Mouse (Mus musculus): ENCODE data around the gene Ipmk. TPM values are rescaled to one million over a fixed set of nuclear protein-coding genes. Genes with fewer than 3 reads are reported as not detected.

The Ipmk gene
- polyA plus RNA-seq, 1 experiment: 17.5 TPM

DNA sequence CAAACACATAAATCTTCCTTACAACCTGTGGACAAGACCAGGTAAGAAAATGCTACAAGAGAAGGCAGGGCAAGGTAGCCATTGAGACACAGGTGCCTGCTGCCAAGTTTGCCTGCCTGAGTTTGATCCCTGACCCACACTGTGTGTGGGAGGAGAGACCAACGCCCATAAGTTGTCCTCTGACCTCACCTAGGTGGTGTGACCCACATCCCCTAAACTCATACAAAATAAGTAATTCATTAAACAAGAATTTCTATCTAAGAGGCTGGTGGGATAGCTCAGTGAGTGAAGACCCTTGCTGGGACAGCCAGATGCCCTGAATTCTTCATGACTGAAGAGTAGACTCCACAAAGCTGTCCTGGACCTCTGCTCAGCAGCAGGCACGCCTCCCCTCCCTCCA, 7.4 kb upstream of the Ipmk start:
- TF ChIP-seq POLR2A (IDR thresholded peaks at IDR 0.05; ENCODE audit: borderline replicate concordance, insufficient read depth, low read length) (no peak), CTCF (IDR thresholded peaks at IDR 0.05; ENCODE audit: borderline replicate concordance, insufficient read depth, low read depth, low read length) (no peak)
- WGBS: 60% methylated on average over 2 of the region's 2 CpGs
- H3K4me1 ChIP-seq (ENCODE audit: control insufficient read depth, insufficient read depth, low read length): peaks cover 12% of the 10 kb centered on the region
- no peaks in the 10 kb centered on the region for H3K27me3 ChIP-seq (ENCODE audit: control insufficient read depth, insufficient read depth, low read length)
- no peak overlapping the region for H3K4me3 ChIP-seq (replicated peaks; ENCODE audit: insufficient read depth, low read depth, low read length)
- no peak overlapping the region for H3K27ac ChIP-seq (ENCODE audit: insufficient read depth, low read length)
- no peak for DNase-seq

DNA sequence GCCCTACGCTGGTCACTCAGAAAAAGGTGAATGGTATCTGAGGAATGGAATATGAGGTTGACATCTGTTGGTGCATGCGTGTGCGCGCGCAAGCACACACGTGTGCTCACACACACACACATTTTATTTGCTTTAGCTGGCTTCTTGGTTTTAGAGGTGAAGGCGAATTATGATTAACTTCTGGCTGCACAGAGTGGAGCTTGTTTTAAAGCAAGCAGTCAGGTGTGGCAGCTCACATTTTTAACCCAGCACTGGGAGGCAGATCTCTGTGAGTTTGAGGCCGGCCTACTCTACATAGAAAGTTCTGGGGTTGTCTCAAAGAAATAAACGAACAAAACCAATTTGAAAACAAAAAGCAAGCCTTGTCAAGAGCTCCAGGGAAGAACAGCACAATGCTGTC, 6.3 kb upstream of the Ipmk start:
- Histone ChIP-seq H3K27me3 (ENCODE audit: control insufficient read depth, insufficient read depth, low read length) (no peaks in the 10 kb centered on the region), H3K27ac (ENCODE audit: insufficient read depth, low read length) (no peak overlapping the region), H3K4me3 (replicated peaks; ENCODE audit: insufficient read depth, low read depth, low read length) (no peak overlapping the region), H3K4me1 (ENCODE audit: control insufficient read depth, insufficient read depth, low read length) (peaks cover 12% of the 10 kb centered on the region)
- DNase-seq: no peak
- TF ChIP-seq POLR2A (IDR thresholded peaks at IDR 0.05; ENCODE audit: borderline replicate concordance, insufficient read depth, low read length): no peak
- TF ChIP-seq CTCF (IDR thresholded peaks at IDR 0.05; ENCODE audit: borderline replicate concordance, insufficient read depth, low read depth, low read length): no peak
- 91% methylated on average over 9 of the region's 9 CpGs for WGBS

DNA sequence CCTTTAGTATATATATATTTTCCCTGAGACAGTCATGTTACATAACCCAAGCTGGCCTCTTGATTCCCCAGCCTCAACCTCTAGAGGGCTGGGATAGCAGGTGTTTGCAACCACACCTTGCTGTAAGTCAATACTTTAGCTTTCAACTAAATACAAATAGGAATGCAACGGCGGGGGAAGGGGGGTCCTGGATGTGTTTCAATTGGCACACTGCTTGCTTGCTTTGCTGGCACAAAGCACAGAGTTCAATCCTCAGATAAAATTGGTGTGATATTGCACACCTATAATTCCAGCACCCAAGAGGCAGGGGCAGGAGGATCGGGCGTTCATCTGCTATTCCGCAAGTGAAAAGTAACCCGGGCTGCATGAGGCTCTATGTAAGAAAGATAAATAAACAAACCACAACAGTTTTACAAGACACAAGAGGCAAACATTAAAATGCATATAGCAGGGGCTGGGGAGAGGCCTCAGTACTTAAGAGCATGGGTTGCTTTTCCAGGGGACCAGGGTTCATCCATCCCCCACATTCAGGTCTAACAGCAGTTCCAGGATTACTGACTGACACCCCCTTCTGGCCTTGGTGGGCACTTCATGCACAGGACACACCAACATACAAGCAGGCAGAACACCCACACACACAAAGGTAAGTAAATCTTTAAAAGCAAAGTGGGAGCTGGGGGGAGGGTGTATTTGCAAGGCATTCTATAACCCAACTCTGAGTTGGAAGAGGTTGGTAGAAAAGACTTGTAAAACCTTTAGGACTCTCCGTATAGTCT, 5.3 kb upstream of the Ipmk start:
- Histone ChIP-seq H3K27me3 (ENCODE audit: control insufficient read depth, insufficient read depth, low read length) (no peaks in the 10 kb centered on the region), H3K4me1 (ENCODE audit: control insufficient read depth, insufficient read depth, low read length) (peaks cover 12% of the 10 kb centered on the region), H3K4me3 (replicated peaks; ENCODE audit: insufficient read depth, low read depth, low read length) (no peak overlapping the region), H3K27ac (ENCODE audit: insufficient read depth, low read length) (no peak overlapping the region)
- no peak for DNase-seq
- WGBS: 72% methylated on average over 7 of the region's 7 CpGs
- TF ChIP-seq CTCF (IDR thresholded peaks at IDR 0.05; ENCODE audit: borderline replicate concordance, insufficient read depth, low read depth, low read length): peak; percentile 26; the same call in 1 of the 2 replicates
- TF ChIP-seq POLR2A (IDR thresholded peaks at IDR 0.05; ENCODE audit: borderline replicate concordance, insufficient read depth, low read length): no peak

DNA sequence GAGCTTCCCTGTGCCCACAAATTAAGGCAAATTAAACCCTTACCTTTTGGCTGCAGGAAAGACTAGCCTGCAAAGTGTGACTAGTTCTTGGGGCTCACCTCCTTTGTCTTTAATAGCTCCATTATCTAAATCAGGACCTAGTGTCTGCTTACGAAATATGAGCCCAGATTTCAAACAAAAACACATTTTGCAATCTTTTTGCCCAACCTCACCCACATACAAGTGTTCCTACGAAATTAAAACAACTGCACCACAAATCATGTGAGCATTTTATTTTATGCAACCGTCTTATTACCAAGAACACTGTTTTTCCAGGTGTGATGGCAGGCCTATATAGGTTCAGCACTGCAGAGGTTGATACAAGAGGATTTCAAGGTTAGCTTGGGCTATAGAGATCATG, 4.4 kb upstream of the Ipmk start:
- H3K4me3 ChIP-seq (replicated peaks; ENCODE audit: insufficient read depth, low read depth, low read length): no peak overlapping the region
- no peaks in the 10 kb centered on the region for H3K27me3 ChIP-seq (ENCODE audit: control insufficient read depth, insufficient read depth, low read length)
- peaks cover 12% of the 10 kb centered on the region for H3K4me1 ChIP-seq (ENCODE audit: control insufficient read depth, insufficient read depth, low read length)
- WGBS: 88% methylated on average over 3 of the region's 3 CpGs
- TF ChIP-seq POLR2A (IDR thresholded peaks at IDR 0.05; ENCODE audit: borderline replicate concordance, insufficient read depth, low read length) (no peak), CTCF (IDR thresholded peaks at IDR 0.05; ENCODE audit: borderline replicate concordance, insufficient read depth, low read depth, low read length) (no peak)
- no peak overlapping the region for H3K27ac ChIP-seq (ENCODE audit: insufficient read depth, low read length)
- no peak for DNase-seq

DNA sequence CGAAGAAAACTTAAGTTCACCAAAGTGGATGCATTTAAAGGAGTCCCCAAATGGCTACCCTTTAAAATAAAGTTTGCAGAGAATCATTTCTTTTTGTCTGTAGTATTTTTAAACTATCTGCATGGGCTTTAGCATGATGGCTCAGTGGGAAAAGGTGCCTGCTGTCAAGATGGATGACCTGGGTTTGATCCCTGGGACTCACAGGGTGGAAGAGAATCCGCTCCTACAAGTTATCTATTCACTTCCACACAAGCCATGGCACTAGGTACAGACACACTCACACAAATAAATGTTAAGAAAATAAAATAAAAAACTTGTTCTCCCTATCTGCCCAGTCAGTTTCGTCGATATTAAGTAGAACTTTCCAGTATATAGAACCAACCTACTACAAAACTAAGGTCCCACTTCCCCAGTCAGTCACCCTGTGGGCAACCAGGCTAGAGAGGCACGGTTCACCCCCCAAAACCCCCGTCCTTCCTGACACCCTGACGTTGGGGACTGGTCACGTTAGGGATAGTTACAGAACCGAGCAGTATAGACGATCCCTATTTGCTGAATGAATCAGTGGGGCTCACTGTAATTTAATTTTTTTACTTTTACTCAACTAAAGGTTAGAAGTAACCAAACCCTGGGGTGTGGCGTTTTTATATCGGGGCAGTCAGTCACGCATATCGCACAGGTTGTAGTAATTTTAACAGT, 3.8 kb upstream of the Ipmk start:
- peak overlapping the region; percentile 84 for H3K4me3 ChIP-seq (replicated peaks; ENCODE audit: insufficient read depth, low read depth, low read length)
- no peak for TF ChIP-seq POLR2A (IDR thresholded peaks at IDR 0.05; ENCODE audit: borderline replicate concordance, insufficient read depth, low read length)
- no peak for TF ChIP-seq CTCF (IDR thresholded peaks at IDR 0.05; ENCODE audit: borderline replicate concordance, insufficient read depth, low read depth, low read length)
- WGBS: 20% methylated on average over 14 of the region's 14 CpGs
- H3K4me1 ChIP-seq (ENCODE audit: control insufficient read depth, insufficient read depth, low read length): peaks cover 12% of the 10 kb centered on the region
- no peak overlapping the region for H3K27ac ChIP-seq (ENCODE audit: insufficient read depth, low read length)
- no peak for DNase-seq
- no peaks in the 10 kb centered on the region for H3K27me3 ChIP-seq (ENCODE audit: control insufficient read depth, insufficient read depth, low read length)

DNA sequence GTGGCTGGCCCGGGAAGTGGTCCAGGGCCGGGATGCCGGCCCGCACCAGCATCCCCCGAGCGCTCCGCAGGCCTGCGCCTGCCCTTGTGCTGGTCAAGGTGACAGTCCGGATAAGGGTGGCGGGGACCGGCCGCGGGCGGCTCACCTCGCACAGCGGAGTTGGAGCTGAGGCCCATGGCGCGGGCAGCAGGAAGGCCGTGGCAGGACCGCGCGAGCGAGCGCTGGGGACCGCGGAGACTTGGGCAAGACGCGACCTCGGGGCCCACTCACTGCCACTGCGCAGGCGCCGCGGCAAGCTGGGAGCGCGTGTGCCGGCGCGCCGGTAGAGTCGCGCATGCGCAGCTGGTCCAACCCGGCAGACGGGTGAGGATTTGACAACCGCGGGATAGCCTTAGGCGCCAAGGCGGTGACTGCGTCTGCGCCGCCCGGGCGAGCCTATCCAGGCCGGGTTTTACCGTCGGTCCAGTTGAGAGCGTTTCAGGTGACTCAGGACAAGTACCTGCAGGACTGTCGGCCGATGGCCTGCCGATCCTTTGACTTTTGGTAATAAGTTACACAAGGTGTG, 2.9 kb upstream of the Ipmk start, which contains the start of gene Cisd1:
Gene Cisd1 (minus strand): TSS at position 376 of the 565 bp plus-strand sequence.
- peaks cover 11% of the 10 kb centered on the region for H3K4me1 ChIP-seq (ENCODE audit: control insufficient read depth, insufficient read depth, low read length)
- WGBS: under 1% methylated on average over 60 of the region's 60 CpGs
- no peaks in the 10 kb centered on the region for H3K27me3 ChIP-seq (ENCODE audit: control insufficient read depth, insufficient read depth, low read length)
- peak; percentile 97 to 98 for DNase-seq
- H3K27ac ChIP-seq (ENCODE audit: insufficient read depth, low read length): peak within 1 kb of the TSS; percentile 95
- no peak for TF ChIP-seq CTCF (IDR thresholded peaks at IDR 0.05; ENCODE audit: borderline replicate concordance, insufficient read depth, low read depth, low read length)
- peak; percentile 84 for TF ChIP-seq POLR2A (IDR thresholded peaks at IDR 0.05; ENCODE audit: borderline replicate concordance, insufficient read depth, low read length)
- H3K4me3 ChIP-seq (replicated peaks; ENCODE audit: insufficient read depth, low read depth, low read length): peak within 1 kb of the TSS; percentile 84

DNA sequence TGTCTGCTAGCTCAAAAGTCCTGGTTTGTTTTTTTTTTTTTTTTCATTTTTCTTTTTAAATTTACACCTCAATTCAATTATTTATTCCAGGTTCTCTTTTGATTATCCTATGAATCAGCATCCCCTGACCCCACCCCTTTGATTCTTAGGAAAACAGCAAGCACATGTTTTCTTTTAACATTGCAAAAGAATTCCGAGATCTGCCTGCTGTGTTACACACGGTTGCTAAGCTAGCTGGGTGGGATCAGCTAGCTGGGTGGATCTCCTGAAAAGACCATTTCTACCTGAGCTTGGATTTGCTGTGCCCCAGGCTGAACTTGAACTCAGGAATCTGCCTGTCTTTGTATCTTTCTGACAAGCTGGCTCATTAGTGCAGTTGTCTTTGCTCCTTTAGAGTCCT, 1.5 kb upstream of the Ipmk start:
- Histone ChIP-seq H3K27me3 (ENCODE audit: control insufficient read depth, insufficient read depth, low read length) (no peaks in the 10 kb centered on the region), H3K4me3 (replicated peaks; ENCODE audit: insufficient read depth, low read depth, low read length) (no peak overlapping the region), H3K27ac (ENCODE audit: insufficient read depth, low read length) (no peak overlapping the region), H3K4me1 (ENCODE audit: control insufficient read depth, insufficient read depth, low read length) (peaks cover 7% of the 10 kb centered on the region)
- WGBS: 59% methylated on average over 2 of the region's 2 CpGs
- DNase-seq: no peak
- TF ChIP-seq CTCF (IDR thresholded peaks at IDR 0.05; ENCODE audit: borderline replicate concordance, insufficient read depth, low read depth, low read length): no peak

Measured in cerebellum, adult 2 months (tissue).